Mouse (Mus musculus) kidney, adult 8-10 months (tissue): ENCODE measurements around the gene 1600014C23Rik.

ENCODE experiments used
- DNase-seq, 2 experiments: peaks; one replicate each; pipeline ENCODE4 v3.0.0; 2022

1600014C23Rik gene

GRCm38 (mm10) chr17:45723732-45724573 is 9.7 kb downstream of the 1600014C23Rik start:
- peak; percentile 48 to 84 for DNase-seq

GRCm38 (mm10) chr17:45718323-45718722 is 15.3 kb downstream of the 1600014C23Rik start:
- peak; percentile 54 to 78 for DNase-seq

GRCm38 (mm10) chr17:45711525-45711924 is 22.1 kb downstream of the 1600014C23Rik start:
- no peak for DNase-seq

- no peak for DNase-seq
These were observed 23.2 kb downstream of the 1600014C23Rik start for GRCm38 (mm10) chr17:45710407-45710806.

GRCm38 (mm10) chr17:45709829-45710228 is 23.8 kb downstream of the 1600014C23Rik start:
- DNase-seq, result no peak

GRCm38 (mm10) chr17:45708179-45708578 is 25.5 kb downstream of the 1600014C23Rik start:
- DNase-seq, result no peak

- DNase-seq, result no peak
These were observed 26.3 kb downstream of the 1600014C23Rik start for GRCm38 (mm10) chr17:45707376-45707775.

GRCm38 (mm10) chr17:45706796-45707195 is 26.8 kb downstream of the 1600014C23Rik start:
- DNase-seq, result no peak

GRCm38 (mm10) chr17:45703187-45703586 is 30.5 kb downstream of the 1600014C23Rik start:
- DNase-seq, result no peak

- no peak for DNase-seq
These were observed 31.4 kb downstream of the 1600014C23Rik start for GRCm38 (mm10) chr17:45702254-45702653.

GRCm38 (mm10) chr17:45701236-45701591 is 32.4 kb downstream of the 1600014C23Rik start:
- DNase-seq, result no peak

GRCm38 (mm10) chr17:45700496-45701235 is 33.0 kb downstream of the 1600014C23Rik start:
- DNase-seq, result peak in 1 of 2 experiments; percentile 51

- DNase-seq, result no peak
These were observed 34.5 kb downstream of the 1600014C23Rik start for GRCm38 (mm10) chr17:45699039-45699740.

- no peak for DNase-seq
These were observed 35.3 kb downstream of the 1600014C23Rik start for GRCm38 (mm10) chr17:45698368-45698767.

- DNase-seq, result no peak
These were observed 36.7 kb downstream of the 1600014C23Rik start for GRCm38 (mm10) chr17:45696981-45697380.

GRCm38 (mm10) chr17:45695227-45696120 is 38.2 kb downstream of the 1600014C23Rik start:
- DNase-seq, result peak in 1 of 2 experiments; percentile 50

- DNase-seq, result peak in 1 of 2 experiments; percentile 29
These were observed 39.7 kb downstream of the 1600014C23Rik start for GRCm38 (mm10) chr17:45693812-45694565.

- DNase-seq, result no peak
These were observed 41.5 kb downstream of the 1600014C23Rik start for GRCm38 (mm10) chr17:45692159-45692558.

GRCm38 (mm10) chr17:45690044-45690443 is 43.6 kb downstream of the 1600014C23Rik start:
- no peak for DNase-seq

GRCm38 (mm10) chr17:45689120-45689519 is 44.5 kb downstream of the 1600014C23Rik start:
- DNase-seq, result no peak

GRCm38 (mm10) chr17:45686716-45687115 is 46.9 kb downstream of the 1600014C23Rik start, which contains the start of gene Tmem63b:
Gene Tmem63b, minus strand, starts transcription at chr17:45686905.
- DNase-seq, result no peak
